Mouse (Mus musculus) kidney, adult 18-20 months (tissue): ENCODE data around the gene Nek6.

ENCODE experiments used
- DNase-seq: peaks from one replicate; pipeline ENCODE4 v3.0.0; 2021

Gene Nek6

GRCm38 (mm10) chr2:38511487-38512307 lies at the start of gene Nek6:
Gene Nek6, plus strand, starts transcription at chr2:38511643.
- DNase-seq: peak; percentile 70

GRCm38 (mm10) chr2:38462323-38462722 lies 49.1 kb upstream of the Nek6 start:
- no peak for DNase-seq

- DNase-seq: no peak
Observed at GRCm38 (mm10) chr2:38468845-38469244, 42.6 kb upstream of the Nek6 start.

- DNase-seq: no peak
Observed at GRCm38 (mm10) chr2:38471745-38472144, 39.7 kb upstream of the Nek6 start.

- no peak for DNase-seq
Observed at GRCm38 (mm10) chr2:38472829-38473228, 38.6 kb upstream of the Nek6 start.

- DNase-seq: no peak
Observed at GRCm38 (mm10) chr2:38476871-38477496, 34.5 kb upstream of the Nek6 start.

- no peak for DNase-seq
Observed at GRCm38 (mm10) chr2:38477497-38477873, 34.0 kb upstream of the Nek6 start.

GRCm38 (mm10) chr2:38478683-38479082 lies 32.8 kb upstream of the Nek6 start:
- DNase-seq: no peak

GRCm38 (mm10) chr2:38479541-38479940 lies 31.9 kb upstream of the Nek6 start:
- no peak for DNase-seq

GRCm38 (mm10) chr2:38481166-38481778 lies 30.2 kb upstream of the Nek6 start:
- DNase-seq: no peak

GRCm38 (mm10) chr2:38482122-38482521 lies 29.3 kb upstream of the Nek6 start:
- DNase-seq: no peak

- no peak for DNase-seq
Observed at GRCm38 (mm10) chr2:38483058-38483704, 28.3 kb upstream of the Nek6 start.

GRCm38 (mm10) chr2:38484556-38484955 lies 26.9 kb upstream of the Nek6 start:
- no peak for DNase-seq

GRCm38 (mm10) chr2:38485409-38485808 lies 26.0 kb upstream of the Nek6 start:
- no peak for DNase-seq

GRCm38 (mm10) chr2:38485957-38486931 lies 25.2 kb upstream of the Nek6 start:
- DNase-seq: peak; percentile 88

- DNase-seq: no peak
Observed at GRCm38 (mm10) chr2:38497594-38497993, 13.8 kb upstream of the Nek6 start.

- no peak for DNase-seq
Observed at GRCm38 (mm10) chr2:38501606-38502005, 9.8 kb upstream of the Nek6 start.

GRCm38 (mm10) chr2:38502123-38502522 lies 9.3 kb upstream of the Nek6 start:
- no peak for DNase-seq

- DNase-seq: no peak
Observed at GRCm38 (mm10) chr2:38502747-38503146, 8.7 kb upstream of the Nek6 start.

- no peak for DNase-seq
Observed at GRCm38 (mm10) chr2:38504311-38504710, 7.1 kb upstream of the Nek6 start.

GRCm38 (mm10) chr2:38507181-38507580 lies 4.3 kb upstream of the Nek6 start:
- no peak for DNase-seq

- no peak for DNase-seq
Observed at GRCm38 (mm10) chr2:38509004-38509719, 2.3 kb upstream of the Nek6 start.
